ENCODE assay signal across 30 mouse cellular contexts in the genomic region with DNA sequence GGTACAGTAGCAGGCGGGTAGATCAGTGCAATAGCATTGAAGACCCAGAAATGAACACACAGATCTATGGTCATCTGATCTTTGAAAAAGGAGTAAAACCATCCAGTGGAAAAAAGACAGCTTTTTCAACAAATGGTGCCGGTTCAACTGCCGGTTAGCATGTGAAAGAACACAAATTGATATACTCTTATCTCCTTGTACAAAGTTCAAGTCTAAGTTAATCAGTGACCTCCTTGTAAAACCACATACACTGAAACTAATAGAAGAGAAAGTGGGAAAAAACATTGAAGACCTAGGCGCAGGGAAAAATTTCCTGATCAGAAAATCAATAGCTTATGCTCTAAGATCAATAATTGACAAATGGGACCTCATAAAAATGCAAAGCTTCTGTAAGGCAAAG. TPM values are rescaled to one million over a fixed set of nuclear protein-coding genes. Genes with fewer than 3 reads are reported as not detected.
"Had no signal": no experiment of that assay in that cellular context is flagged by ENCODE, and none has a peak within 500 bp of the region (broad histone marks: within the 10 kb centered on the region; RNA-seq: fewer than 3 reads in every experiment).

No protein-coding gene starts in this region.

- H3K4me2 ChIP-seq: heart, embryonic 12.5 days; hindbrain, embryonic 12.5 days; hindbrain, embryonic 14.5 days; kidney, embryonic 15.5 days; limb, embryonic 12.5 days; liver, embryonic 12.5 days had no signal

- H3K9ac ChIP-seq: forebrain, postnatal 0 days; heart, embryonic 12.5 days; hindbrain, embryonic 12.5 days; hindbrain, embryonic 14.5 days; kidney, embryonic 15.5 days; limb, embryonic 12.5 days; liver, embryonic 12.5 days had no signal

- H3K27me3 ChIP-seq: heart, embryonic 12.5 days; hindbrain, embryonic 12.5 days; kidney, embryonic 15.5 days; limb, embryonic 12.5 days; liver, embryonic 12.5 days had no signal

- H3K9me3 ChIP-seq: heart, embryonic 10.5 days; heart, embryonic 12.5 days; hindbrain, embryonic 10.5 days; hindbrain, embryonic 12.5 days; kidney, embryonic 15.5 days; limb, embryonic 10.5 days; limb, embryonic 12.5 days had no signal

- H3K4me1 ChIP-seq: heart, embryonic 10.5 days; heart, embryonic 12.5 days; hindbrain, embryonic 10.5 days; hindbrain, embryonic 12.5 days; kidney, embryonic 15.5 days; limb, embryonic 10.5 days; limb, embryonic 12.5 days; liver, embryonic 12.5 days had no signal

- H3K36me3 ChIP-seq: heart, embryonic 10.5 days; heart, embryonic 12.5 days; hindbrain, embryonic 10.5 days; hindbrain, embryonic 12.5 days; kidney, embryonic 15.5 days; limb, embryonic 10.5 days; limb, embryonic 12.5 days; liver, embryonic 12.5 days had no signal

- H3K4me3 ChIP-seq: gastrocnemius, adult 2 months; heart, embryonic 10.5 days; heart, embryonic 12.5 days; hindbrain, embryonic 10.5 days; hindbrain, embryonic 12.5 days; kidney, embryonic 15.5 days; limb, embryonic 10.5 days; limb, embryonic 12.5 days; liver, embryonic 12.5 days had no signal

- H3K27ac ChIP-seq: gastrocnemius, adult 2 months; heart, embryonic 10.5 days; hindbrain, embryonic 10.5 days; hindbrain, embryonic 12.5 days; hindbrain, embryonic 14.5 days; kidney, embryonic 15.5 days; kidney, postnatal 0 days; limb, embryonic 10.5 days; limb, embryonic 12.5 days; liver, embryonic 12.5 days had no signal

- DNase-seq: forebrain, postnatal 0 days; gastrocnemius, adult 2 months; gastrocnemius, postnatal 10 days; gastrocnemius, postnatal 25 days; heart, adult 18-20 months; heart, postnatal 10 days; heart, postnatal 4 days; kidney, adult 11 months; kidney, adult 2 months; kidney, adult 9 months; kidney, postnatal 14 days; kidney, postnatal 36 days; layer of hippocampus, adult 9-11 months; layer of hippocampus, postnatal 36 days; liver had no signal

- ATAC-seq: forebrain, postnatal 0 days; hindbrain, embryonic 16.5 days; inflammation-experienced regulatory T-cells, adult 6 months; liver, embryonic 12.5 days had no signal

RNA-seq across cellular contexts. Expression of a gene that starts 27.0 kb away (rescaled TPM):
- polyA plus RNA-seq: forebrain, postnatal 0 days; heart, embryonic 10.5 days; heart, embryonic 12.5 days; heart, embryonic 14.5 days; heart, embryonic 16.5 days; hindbrain, embryonic 10.5 days; hindbrain, embryonic 12.5 days; hindbrain, embryonic 14.5 days; hindbrain, embryonic 16.5 days; inflammation-experienced regulatory T-cells, adult 6 months; limb, embryonic 10.5 days; limb, embryonic 12.5 days; limb, embryonic 14.5 days; liver, embryonic 12.5 days had no signal

RNA-seq across cellular contexts. Expression of a gene that starts 60.0 kb away (rescaled TPM):
- polyA plus RNA-seq: forebrain, postnatal 0 days; heart, embryonic 10.5 days; heart, embryonic 12.5 days; heart, embryonic 14.5 days; heart, embryonic 16.5 days; hindbrain, embryonic 10.5 days; hindbrain, embryonic 12.5 days; hindbrain, embryonic 14.5 days; hindbrain, embryonic 16.5 days; inflammation-experienced regulatory T-cells, adult 6 months; kidney, embryonic 15.5 days; limb, embryonic 10.5 days; limb, embryonic 12.5 days; limb, embryonic 14.5 days; liver, embryonic 12.5 days had no signal
